Mouse (Mus musculus) urinary bladder, adult 2 months (tissue): ENCODE data around the gene Hprt. TPM values are rescaled to one million over a fixed set of nuclear protein-coding genes. Genes with fewer than 3 reads are reported as not detected.

ENCODE experiments used
- DNase-seq: peaks from one replicate; pipeline ENCODE4 v3.0.0; 2022; ENCODE audit warnings: low spot score
- polyA plus RNA-seq: library from polyadenylated mRNA; depleted of rRNA; stranded (reverse); fragments of >200 nt; gene quantifications from 2 replicates; pipeline ENCODE4 v1.2.3, GENCODE M21; 2012; rRNA removed

The Hprt gene
- polyA plus RNA-seq, 1 experiment: 118 TPM

DNA sequence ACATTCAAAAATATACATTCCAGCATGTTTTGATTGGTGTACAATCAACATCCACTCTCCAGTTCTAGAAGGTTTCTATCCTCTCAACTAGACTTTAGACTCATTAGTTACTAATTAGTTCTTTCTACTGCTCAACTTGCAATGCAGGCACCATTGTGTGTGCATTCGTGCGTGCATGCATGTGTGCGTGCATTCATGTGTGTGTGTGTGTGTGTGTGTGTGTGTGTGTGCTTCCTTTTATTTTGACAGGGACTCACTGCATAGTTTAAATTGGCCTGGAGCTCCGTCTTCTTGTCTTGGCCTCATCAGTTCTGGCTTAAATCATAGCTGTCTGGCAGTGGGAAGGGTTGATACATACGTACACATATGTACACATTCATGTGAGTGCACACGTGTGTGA lies 53.1 kb downstream of the Hprt start:
- DNase-seq: no peak

DNA sequence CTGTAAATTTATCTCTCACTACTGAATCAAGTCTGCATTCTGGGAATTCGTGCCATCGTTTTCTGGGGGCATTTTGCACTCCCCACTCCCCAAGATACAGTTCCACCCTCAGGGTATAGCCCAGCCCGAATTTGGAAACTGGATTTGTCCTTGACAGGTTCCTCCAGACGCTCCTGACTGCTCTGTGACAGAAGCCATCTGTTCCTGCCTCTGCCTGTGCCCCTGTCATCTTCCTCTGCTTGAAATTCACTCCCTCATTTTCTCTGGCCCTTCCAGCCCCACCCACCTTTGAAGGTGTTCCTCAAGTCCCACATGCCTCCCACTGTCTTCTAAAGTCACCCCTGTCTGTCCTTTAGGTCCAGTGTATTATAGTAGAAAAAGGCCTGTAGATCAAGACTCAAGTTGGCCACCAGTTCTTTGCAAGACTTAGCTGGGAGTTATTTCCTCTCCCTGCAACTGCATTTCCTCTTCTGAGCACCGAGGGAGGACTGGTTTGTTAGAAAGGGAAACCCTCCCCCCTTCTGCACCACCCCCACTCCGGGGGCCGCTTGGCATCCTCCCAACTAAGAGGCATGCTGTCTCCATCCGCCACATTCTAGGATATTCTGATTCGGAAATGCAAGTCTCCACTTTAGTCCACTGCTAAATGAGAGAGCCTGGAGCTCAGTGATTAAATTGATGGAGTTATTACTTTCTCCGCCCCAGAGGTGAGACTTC lies 57.4 kb downstream of the Hprt start:
- DNase-seq: no peak

DNA sequence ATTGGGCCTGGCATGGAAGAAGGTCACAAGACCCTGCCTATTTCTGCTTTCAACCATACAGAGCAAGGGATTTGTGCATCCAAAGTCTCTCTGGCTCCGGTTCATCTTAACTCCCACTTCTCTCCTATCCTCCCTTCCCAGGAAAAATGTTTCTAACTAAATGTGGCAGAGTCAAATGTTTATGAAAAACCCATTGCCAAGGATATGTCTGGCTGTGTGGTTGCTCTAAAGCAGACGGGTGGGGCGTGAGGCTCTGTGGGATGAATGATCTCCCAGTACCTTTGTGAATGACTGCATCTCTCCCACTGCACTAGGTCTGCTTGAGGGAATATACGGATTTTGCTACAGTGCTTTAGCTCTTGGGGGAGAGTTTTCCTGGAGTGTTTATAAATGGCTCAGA lies 58.1 kb downstream of the Hprt start:
- DNase-seq: no peak

DNA sequence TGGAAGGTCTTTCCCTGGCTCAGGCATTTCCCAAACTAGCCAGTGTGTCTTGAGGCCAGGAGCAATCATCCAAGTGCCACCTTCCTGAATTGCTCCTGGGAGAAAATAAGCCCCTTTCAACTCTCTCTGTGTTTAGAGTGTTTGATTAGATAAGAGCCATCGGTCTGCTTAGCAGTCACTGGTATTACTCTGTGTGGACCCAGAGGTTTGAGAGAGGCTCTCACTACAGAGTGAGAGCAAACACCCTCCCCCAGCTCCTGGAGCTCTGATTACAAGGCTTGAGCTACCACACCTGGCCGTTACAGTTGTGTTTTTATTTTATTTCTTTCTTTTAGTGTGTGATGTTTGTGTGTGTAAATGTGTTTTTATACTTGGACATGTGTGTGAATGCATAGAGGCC lies 59.0 kb downstream of the Hprt start:
- no peak for DNase-seq

DNA sequence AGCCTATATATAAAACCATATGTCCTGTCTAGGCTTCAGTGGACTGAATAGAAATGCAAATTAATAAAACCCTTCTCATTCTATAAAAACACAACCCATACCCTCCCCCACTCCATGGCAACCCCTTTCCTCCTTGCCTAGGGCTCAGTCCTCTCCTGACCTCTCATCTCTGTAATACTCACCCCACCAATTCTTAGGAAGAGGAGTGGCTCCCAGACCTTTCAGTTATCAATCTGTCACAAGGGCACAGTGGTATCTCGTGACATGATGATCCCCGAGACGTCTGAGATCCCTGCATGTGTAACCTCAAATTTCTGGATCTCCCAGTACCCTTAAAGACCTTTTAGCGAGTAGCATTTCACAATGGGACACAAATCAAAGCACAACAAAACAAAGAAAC lies 61.3 kb downstream of the Hprt start:
- DNase-seq: no peak

DNA sequence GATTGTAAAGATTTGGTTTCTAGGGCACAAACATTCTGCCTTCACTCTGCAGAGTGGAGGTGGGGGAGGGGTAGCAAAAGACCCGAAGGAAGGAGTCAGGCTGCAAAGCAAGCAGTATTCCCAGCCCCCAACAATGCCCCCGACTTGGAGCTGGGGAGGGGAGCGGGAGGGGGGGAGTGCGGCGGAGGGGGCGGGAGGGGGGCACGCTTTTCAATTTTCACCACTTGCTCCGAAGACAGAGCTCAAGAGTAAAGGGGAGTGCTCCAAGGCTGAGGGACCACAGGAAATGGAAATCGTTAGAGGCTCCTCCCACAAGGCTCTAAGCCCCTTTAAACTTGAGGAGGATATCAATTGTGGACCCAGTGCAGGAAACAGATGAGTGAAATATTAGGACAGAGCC lies 62.4 kb downstream of the Hprt start:
- no peak for DNase-seq

DNA sequence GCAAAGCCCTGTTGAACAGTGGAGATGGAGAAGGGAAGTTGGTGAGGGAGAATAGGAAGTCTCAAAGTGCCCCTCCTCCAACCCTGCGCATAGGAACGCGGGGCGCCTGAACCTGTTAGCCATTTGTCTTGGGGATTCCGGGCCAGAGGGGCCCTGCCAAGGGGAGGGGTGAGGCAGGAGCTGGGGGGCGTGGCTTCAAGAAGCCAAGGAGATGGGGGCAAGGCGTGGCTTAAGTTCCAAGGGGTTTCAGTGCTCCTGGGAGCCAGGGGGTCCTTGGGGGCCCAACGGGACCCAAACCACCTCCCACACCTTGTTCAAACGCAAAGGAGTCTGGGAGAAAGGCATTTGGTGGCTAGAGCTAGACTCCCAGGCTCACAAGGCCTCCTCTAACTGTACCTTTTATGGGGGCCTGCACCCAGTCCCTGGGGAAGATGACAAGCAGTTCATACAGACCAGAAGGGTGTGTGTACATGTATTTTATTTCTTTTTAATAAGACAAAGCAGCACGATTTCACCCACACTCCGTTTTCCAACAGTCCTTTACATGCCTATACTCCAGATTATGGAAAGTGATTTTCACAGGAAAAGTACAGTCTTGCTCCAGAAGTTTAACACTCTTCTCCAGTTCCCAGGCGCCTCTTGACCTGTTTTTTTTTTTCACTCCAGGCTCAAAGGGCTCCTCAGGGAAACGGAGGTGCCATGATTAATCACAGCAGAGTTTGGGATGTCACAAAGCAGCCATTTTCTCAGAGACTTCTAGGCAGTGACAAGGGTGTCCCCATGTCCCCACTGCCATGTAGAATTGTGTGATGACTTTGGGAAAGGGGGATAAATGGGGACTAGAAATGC lies 64.9 kb downstream of the Hprt start:
- no peak for DNase-seq

DNA sequence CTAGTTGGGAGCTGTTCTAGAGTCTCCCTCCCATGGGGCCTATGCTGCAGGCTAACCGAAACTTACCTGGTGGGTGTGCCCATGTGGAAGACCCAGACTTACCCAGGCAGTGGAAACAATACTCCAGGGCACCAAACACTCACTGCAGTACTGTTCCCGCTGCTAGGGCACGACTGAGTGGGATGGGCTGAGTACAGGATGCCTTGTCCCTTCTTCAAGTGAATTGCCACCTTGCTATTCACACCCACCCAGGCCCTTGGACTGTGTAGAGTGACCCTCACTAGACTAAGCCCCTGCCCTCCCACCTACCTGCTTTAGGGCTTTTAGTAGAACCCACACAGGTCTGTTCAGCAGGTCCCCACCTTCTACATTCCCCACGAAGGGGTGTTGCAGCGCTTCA lies 65.9 kb downstream of the Hprt start:
- DNase-seq: no peak

DNA sequence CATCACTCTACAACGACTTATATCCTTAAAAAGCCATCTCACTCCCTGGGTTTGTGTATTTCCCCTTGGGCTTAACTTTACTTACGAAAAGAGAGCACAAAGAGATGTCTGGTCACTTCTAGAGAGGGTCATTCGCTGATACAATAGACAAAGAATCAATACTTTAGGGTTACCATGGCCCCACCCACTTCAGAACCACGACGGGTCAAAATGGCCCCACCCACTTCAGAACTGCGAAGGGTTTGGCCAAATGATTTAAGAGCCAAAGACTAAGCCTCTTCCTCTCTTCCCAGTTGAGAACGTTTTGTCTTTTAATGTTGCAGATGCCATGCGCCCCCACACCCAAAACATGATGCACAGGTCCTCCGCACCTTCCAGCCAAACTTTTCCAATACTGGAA lies 67.8 kb downstream of the Hprt start:
- no peak for DNase-seq

DNA sequence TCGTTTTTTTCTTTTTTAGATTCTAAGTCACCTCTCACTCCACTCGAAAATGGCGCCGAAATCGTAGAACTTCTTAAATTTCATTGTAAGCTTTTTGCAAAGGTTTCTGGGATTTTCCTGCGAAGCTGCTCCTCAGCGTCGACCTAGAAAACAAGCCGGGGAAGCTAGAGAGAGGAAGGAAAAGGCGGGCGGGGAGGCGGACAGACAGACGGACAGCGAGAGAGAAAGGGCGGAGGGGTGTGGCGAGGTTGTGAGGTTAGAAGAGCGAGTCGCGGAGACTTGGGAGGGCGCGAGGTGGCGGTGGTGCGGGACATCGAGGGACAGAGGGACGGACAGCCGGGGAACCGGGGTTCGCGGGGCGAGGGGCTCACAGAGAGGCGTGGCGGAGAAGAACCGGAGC lies 68.7 kb downstream of the Hprt start:
- DNase-seq: no peak

DNA sequence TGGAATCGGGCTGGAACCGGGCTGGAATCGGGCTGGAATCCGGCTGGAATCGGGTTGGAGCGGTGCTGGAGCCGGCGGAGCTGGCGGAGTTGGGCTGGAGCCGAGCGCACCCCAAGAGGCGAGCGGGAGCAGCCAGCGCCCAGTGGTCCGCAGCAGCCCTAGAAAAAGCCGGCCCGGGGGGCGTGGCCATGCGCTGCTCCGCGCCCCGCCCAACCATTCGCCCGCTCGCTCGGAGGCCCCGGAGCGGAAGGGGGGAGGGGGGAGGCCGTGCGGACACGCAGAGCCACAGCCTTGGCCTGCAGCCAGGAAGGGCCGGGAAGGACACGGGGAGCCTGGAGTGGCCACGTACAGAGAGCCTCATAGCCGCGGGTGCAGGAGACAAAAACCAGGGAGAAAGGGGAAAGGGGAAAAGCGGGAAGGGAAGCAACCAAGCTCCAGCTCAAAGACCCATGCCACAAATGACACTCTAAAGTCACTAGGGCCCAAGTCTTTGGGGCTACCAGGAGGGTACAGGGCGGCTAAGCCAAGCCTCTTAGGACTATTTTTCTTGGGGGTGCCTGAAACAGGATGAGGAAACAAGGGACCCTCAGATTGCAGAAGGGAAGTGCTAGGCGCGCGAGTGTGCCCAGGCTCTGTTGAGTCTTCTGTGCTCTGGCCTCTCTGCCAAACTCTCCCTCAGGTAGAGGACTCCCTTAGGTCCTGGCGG lies 69.3 kb downstream of the Hprt start:
- peak; percentile 65 for DNase-seq

DNA sequence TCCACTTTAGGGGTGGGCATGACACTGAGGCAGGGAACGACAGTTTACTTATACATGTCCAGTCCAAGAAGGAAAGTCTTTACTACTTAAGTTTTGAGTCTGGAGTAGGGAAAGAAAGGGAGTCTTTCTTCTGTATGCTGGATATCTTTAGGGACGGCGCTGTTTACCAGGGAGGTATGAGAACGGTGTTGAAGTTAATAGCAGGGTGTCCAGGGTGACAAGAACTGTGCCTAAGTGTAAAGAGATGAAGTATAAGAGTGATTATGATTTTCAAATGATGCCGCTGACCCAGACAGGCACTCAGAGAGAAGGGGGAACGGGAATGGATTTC lies 69.8 kb downstream of the Hprt start:
- no peak for DNase-seq

DNA sequence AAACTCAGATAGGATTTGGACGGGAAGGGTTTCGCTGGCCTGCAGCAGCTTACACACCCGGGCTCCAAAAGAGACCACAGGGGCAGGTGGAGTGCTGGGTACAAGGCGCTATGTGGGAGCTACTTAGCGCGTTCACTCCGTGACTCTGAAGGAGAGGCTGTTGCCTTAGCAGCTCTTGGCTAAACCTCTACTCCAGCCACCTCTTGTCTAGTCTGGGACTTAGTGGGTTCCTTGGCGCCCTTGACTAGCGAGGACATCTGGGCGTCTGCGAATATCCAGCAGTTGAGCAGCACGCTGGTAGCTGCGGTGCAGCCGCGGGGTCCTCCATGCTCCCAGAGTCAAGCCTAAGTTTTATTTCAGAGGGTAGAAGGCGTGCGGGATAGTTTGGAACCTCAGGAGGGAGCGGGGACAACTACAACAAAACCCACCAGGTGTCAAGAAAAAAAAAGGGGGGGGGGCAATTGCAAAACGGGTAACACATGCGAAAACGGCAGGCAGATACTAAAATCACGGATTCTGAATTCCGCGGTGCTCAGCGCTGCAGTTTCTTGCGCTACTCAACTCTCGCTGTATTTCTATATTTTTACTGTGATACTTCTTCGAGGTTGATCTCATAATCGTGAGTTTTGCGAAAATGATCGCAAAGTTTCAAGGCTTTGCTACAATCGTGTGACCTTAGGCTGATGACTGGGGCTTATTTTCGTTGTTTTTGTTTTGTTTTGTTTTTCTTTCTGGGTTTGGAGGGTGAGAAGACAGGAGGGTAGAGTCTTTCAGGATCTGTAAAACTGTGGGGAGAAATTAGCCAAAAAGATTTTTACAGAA lies 70.7 kb downstream of the Hprt start:
- no peak for DNase-seq

DNA sequence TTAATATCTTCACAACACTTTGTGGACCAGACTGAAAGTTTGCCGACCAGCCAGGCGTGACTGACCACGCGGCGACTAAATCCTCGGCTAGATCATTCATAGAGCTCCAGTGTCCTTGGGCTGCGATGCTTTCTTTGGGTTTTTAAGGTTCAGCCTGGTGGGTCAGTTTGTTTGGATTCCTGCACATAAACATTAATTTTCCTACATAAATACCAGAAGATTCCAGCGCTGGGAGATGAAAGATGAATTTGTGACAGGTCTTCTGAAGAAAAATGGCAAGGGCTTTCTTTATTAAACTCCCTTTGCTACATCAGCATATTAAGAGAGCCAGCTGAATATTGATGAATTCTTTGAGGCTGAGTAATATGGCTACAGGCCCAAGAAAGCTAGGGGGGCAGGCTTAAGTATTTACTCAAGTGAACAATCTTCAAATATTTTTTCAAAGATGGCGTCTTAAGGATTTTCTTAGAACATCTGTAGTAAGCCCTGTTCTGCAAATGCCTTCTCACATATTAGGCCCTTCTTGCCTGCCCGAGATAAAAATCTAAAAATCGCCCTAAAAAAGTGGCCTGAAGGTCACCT lies 71.6 kb downstream of the Hprt start:
- no peak for DNase-seq

DNA sequence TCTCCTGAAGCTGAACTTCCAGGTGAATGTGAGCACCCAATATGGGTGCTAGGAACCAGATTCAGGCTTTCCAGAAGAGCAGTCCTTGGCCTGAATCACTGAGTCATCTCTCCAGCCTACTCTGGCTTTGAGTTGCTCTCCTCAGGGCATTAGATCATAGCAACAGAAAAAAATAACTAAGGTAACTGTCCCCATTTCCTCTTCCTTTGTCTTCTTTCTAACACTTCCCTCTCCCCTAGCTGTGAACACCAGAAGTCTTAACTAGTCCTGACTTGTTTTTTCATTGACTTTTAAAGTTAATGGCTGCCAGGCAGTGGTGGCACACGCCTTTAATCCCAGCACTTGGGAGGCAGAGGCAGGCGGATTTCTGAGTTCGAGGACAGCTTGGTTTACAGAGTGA lies 76.5 kb downstream of the Hprt start:
- no peak for DNase-seq

Other genes with a start within 250 kb of the Hprt start
- gene Ccdc160, start 196.9 kb upstream of the Hprt start, polyA plus RNA-seq: 1.5 and 1.8 TPM in 2 replicates
- gene Phf6, start 75.9 kb upstream of the Hprt start, polyA plus RNA-seq: 10.1 and 10.3 TPM in 2 replicates